Mouse (Mus musculus): Measurements from ENCODE around the gene Lpp. TPM values are rescaled to one million over a fixed set of nuclear protein-coding genes. Genes with fewer than 3 reads are reported as not detected.

The Lpp gene
- total RNA-seq, 2 experiments from 2014 or later, result 1.2 to 3.8 TPM

- no peak for ATAC-seq (replicated peaks; ENCODE audit: poor library complexity)
These were observed 558.6 kb downstream of the Lpp start for GRCm38 (mm10) chr16:24951909-24952308.

- no peak for ATAC-seq (replicated peaks; ENCODE audit: poor library complexity)
These were observed 561.7 kb downstream of the Lpp start for GRCm38 (mm10) chr16:24955054-24955453.

- no peak for ATAC-seq (replicated peaks; ENCODE audit: poor library complexity)
These were observed 565.4 kb downstream of the Lpp start for GRCm38 (mm10) chr16:24958661-24959060.

- no peak for ATAC-seq (replicated peaks; ENCODE audit: poor library complexity)
These were observed 567.8 kb downstream of the Lpp start for GRCm38 (mm10) chr16:24960901-24961806.

- peak; percentile 80 for ATAC-seq (replicated peaks; ENCODE audit: poor library complexity)
These were observed 571.0 kb downstream of the Lpp start for GRCm38 (mm10) chr16:24964311-24964710.

- ATAC-seq (replicated peaks; ENCODE audit: poor library complexity), result peak; percentile 60
These were observed 571.8 kb downstream of the Lpp start for GRCm38 (mm10) chr16:24965091-24965490.

- no peak for ATAC-seq (replicated peaks; ENCODE audit: poor library complexity)
These were observed 573.2 kb downstream of the Lpp start for GRCm38 (mm10) chr16:24966460-24966859.

GRCm38 (mm10) chr16:24973009-24973631 lies 579.8 kb downstream of the Lpp start:
- peak; percentile 26; the same call in 1 of the 2 replicates for ATAC-seq (replicated peaks; ENCODE audit: poor library complexity)

- no peak for ATAC-seq (replicated peaks; ENCODE audit: poor library complexity)
These were observed 584.5 kb downstream of the Lpp start for GRCm38 (mm10) chr16:24977771-24978170.

GRCm38 (mm10) chr16:24978226-24978625 lies 584.9 kb downstream of the Lpp start:
- ATAC-seq (replicated peaks; ENCODE audit: poor library complexity), result no peak

- no peak for ATAC-seq (replicated peaks; ENCODE audit: poor library complexity)
These were observed 586.1 kb downstream of the Lpp start for GRCm38 (mm10) chr16:24979391-24979790.

GRCm38 (mm10) chr16:24982828-24983227 lies 589.5 kb downstream of the Lpp start:
- no peak for ATAC-seq (replicated peaks; ENCODE audit: poor library complexity)

- ATAC-seq (replicated peaks; ENCODE audit: poor library complexity), result no peak
These were observed 597.0 kb downstream of the Lpp start for GRCm38 (mm10) chr16:24990331-24990730.

- ATAC-seq (replicated peaks; ENCODE audit: poor library complexity), result no peak
These were observed 597.8 kb downstream of the Lpp start for GRCm38 (mm10) chr16:24991059-24991541.

GRCm38 (mm10) chr16:24991995-24992394 lies 598.7 kb downstream of the Lpp start:
- ATAC-seq (replicated peaks; ENCODE audit: poor library complexity), result no peak; the same call in 1 of the 2 replicates

- no peak for ATAC-seq (replicated peaks; ENCODE audit: poor library complexity)
These were observed 599.2 kb downstream of the Lpp start for GRCm38 (mm10) chr16:24992494-24992893.

- ATAC-seq (replicated peaks; ENCODE audit: poor library complexity), result peak; percentile 55; the same call in 1 of the 2 replicates
These were observed 617.9 kb downstream of the Lpp start for GRCm38 (mm10) chr16:25010980-25011877.

GRCm38 (mm10) chr16:25012938-25013337 lies 619.6 kb downstream of the Lpp start:
- no peak for ATAC-seq (replicated peaks; ENCODE audit: poor library complexity)

- ATAC-seq (replicated peaks; ENCODE audit: poor library complexity), result no peak
These were observed 623.0 kb downstream of the Lpp start for GRCm38 (mm10) chr16:25016261-25016836.

GRCm38 (mm10) chr16:25017046-25017445 lies 623.7 kb downstream of the Lpp start:
- no peak for ATAC-seq (replicated peaks; ENCODE audit: poor library complexity)

Data from megakaryocyte progenitor cell, adult 5-6 weeks (primary cell).